Mouse (Mus musculus): ENCODE results near the gene Bub1b. TPM values are rescaled to one million over a fixed set of nuclear protein-coding genes. Genes with fewer than 3 reads are reported as not detected.
"Not testable (repeated sequence)": the region's sequence is repeated elsewhere in the genome, so short reads cannot be mapped to it uniquely, and the experiment has no call there.

Bub1b gene
- total RNA-seq, 2 experiments from 2014 or later = 1.9 to 3.0 TPM

DNA sequence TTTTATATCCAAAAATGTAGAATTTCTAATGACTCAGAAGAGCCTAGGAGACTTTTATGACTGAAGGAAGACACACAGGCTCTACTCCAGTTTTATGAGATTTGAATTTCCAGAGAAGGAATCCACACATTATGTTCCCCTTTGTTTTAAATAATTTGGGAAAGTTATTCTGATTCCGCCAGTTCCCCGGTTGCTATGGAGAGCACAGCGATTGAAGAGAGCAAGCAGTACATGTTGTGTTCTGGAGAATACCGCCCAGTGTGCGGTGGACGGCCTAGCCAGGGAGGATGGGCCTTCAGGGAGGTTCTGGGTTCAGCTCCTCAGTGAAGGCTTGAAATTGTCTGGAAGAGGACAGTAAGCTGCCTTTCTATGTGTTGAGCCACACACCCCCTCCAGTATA lies 31.3 kb downstream of the Bub1b start:
- H3K27ac ChIP-seq = no peak overlapping the region
- DNase-seq (ENCODE audit: extremely low spot score in 1 of 2, low spot score in 2 of 2) = no peak
- TF ChIP-seq CTCF (IDR thresholded peaks at IDR 0.05) = no peak
- intact Hi-C loops (cut with DNase I) = no loop called here
- H3K4me3 ChIP-seq = no peak overlapping the region

DNA sequence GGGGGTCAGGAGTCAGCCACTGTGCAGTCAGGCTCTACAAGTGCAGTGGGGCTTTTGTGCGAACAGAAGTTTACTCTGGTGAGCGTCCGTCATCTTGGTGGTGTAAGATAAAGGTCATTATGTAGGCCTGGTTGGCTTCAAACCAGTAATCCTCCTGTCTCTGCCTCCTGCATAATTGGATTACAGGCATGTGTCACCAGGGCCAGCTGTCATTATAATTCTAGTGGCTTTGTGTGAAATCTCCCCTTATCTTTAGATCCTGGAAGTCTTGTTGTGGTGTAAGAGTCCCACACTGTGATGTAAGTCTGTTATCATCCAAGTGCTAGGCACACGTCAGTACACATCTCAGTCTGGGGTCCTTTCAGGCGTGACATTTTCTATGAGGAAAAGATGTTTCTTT lies 35.4 kb downstream of the Bub1b start:
- DNase-seq (ENCODE audit: extremely low spot score in 1 of 2, low spot score in 2 of 2) = no peak
- Histone ChIP-seq H3K27ac (no peak overlapping the region), H3K4me3 (no peak overlapping the region)
- intact Hi-C loops (cut with DNase I) = no loop called here
- no peak for TF ChIP-seq CTCF (IDR thresholded peaks at IDR 0.05)

DNA sequence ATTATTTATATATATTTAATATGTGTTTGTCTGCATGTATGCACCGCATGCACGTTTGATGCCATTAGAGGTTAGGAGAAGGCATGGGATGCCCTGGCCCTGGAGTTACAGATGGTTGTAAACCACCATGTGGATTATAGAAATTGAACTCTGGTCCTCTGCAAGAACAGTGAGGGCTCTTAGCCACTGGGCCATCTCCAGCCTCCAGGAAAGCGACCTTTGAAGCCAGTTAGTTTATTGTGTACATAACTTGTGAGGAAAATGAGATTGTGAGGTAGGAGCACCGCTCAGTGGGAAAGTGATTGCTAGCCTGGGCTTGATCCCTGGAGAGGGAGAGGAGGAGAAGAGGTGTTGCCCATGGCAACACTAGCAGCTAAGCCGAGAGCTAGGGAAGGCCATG lies 39.2 kb downstream of the Bub1b start:
- intact Hi-C loops (cut with DNase I) = no loop called here

DNA sequence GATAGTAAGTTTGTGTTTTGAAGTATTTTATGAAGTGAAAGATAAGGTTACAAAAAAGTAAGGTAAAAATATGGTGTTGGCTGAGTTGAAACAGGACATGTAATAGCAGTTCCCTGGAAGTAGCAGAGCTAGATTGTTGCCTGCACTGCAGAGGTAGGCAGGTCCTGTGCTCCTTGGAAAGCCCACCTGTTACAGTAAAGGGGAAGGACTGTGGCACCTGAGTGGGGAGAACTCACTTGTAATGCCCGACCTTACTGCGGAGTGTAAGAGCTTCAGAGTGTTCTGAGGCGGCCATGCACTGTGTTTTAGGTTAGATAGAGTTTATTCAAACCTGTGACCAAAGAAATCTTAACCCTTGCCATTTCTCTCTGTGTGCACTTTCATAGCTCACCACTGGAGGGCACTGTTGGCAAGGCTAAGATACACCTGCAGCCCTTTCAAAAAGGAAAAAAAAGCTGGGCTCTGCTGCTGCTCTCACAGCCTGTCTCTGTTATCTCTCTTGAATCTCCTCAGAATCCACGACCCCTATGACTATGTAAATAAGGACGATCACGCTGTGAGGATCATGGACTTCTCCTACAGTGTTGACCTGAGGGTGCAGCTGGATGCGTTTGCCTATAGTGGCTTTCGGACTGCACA lies 40.0 kb downstream of the Bub1b start:
- intact Hi-C loops (cut with DNase I) = loop anchor here (1.0 to 2.0 kb wide), 3 partner anchors 57 to 245 kb away; no protein-coding TSS in a partner anchor
- H3K27ac ChIP-seq = no peak overlapping the region
- peak; percentile 93 for TF ChIP-seq CTCF (IDR thresholded peaks at IDR 0.05)
- H3K4me3 ChIP-seq = no peak overlapping the region
- DNase-seq (ENCODE audit: extremely low spot score in 1 of 2, low spot score in 2 of 2) = peak; percentile 65 to 73

More for the DNA sequence above, 39.2 kb downstream of the Bub1b start:
- TF ChIP-seq CTCF (IDR thresholded peaks at IDR 0.05) = no peak
- Histone ChIP-seq H3K4me3 (no peak overlapping the region), H3K27ac (no peak overlapping the region)
- DNase-seq (ENCODE audit: extremely low spot score in 1 of 2, low spot score in 2 of 2) = no peak

DNA sequence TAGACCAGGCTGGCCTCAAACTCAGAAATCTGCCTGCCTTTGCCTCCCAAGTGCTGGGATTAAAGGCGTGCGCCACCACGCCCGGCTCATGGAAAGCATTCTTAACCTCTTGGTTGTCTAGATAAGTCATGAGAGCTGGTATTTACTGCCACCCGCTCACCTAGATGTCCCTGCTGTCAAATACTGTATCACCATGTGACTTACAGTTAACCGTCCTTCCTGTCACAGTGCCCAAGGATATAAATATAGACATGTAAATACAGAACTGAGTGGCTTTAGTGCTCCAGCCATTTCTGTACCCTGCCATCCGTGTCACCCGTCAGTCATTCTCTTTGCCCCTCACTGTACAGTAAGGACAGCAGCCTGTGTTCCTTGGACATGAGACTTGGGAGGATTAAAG lies 40.7 kb downstream of the Bub1b start:
- Histone ChIP-seq H3K4me3 (no peak overlapping the region), H3K27ac (no peak overlapping the region)
- intact Hi-C loops (cut with DNase I) = loop anchor here (1.0 to 2.0 kb wide), 3 partner anchors 57 to 244 kb away; no protein-coding TSS in a partner anchor
- TF ChIP-seq CTCF (IDR thresholded peaks at IDR 0.05) = no peak
- no peak for DNase-seq (ENCODE audit: extremely low spot score in 1 of 2, low spot score in 2 of 2)

DNA sequence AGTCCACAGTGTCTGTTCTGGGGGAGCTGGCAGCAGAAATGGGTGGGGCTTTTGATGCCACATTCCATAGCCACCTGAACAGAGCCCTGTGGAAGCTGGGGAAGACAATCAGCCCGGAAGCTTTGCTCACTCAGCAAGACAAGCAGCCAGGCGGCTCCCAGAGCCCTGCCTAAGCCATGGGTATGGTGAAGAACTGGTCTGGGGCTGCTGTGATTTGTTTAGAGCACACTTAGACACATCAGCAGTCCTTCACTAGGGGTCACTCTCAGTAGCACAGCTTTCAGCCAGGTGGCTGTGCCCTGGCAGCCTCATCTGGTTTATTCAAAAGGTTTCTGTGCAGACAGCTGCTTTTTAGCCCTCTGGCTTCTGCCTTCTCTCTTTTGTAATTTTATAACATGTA lies 43.1 kb downstream of the Bub1b start:
- Histone ChIP-seq H3K27ac (no peak overlapping the region), H3K4me3 (no peak overlapping the region)
- intact Hi-C loops (cut with DNase I) = no loop called here
- DNase-seq (ENCODE audit: extremely low spot score in 1 of 2, low spot score in 2 of 2) = no peak
- no peak for TF ChIP-seq CTCF (IDR thresholded peaks at IDR 0.05)

DNA sequence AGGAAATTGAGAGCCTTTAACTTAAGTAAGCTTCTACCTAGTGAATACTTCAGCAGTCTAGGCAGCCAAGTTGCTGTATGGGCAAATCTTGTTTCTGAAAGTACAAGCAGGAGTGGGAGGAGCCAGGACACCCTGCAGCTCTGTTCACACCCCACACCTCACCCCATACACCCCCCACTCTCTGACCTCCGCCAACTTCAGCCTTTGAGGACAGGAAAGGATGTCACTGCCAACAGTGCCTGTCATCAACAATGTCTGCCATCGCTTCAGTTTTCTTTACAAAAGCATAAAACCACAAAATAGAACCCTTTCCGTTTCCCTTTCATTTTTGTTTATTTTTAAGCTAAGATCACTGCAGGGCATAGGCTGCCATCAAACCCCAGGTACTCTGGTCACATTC lies 44.4 kb downstream of the Bub1b start:
- no peak for DNase-seq (ENCODE audit: extremely low spot score in 1 of 2, low spot score in 2 of 2)
- Histone ChIP-seq H3K4me3 (no peak overlapping the region), H3K27ac (no peak overlapping the region)
- intact Hi-C loops (cut with DNase I) = no loop called here
- TF ChIP-seq CTCF (IDR thresholded peaks at IDR 0.05) = no peak

DNA sequence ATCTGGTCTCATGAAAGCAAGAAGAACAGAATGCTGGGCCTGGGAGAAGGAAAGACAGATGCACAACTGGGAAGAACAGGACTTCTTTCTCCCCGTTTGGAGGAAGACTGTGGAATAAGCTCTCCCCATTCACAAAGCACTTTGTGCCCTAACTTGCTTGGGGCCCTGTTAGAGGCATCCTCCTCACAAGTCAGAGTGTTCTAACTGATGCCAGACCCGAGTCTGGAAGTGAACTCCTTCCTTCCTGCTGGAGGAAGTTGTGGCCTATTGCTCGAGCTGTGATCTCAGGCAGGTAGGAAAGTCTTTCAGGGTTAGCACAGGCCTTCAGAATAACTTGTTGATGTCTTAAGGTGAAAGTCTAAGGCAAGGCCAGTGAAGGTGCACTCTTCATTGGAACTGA lies 44.9 kb downstream of the Bub1b start:
- Histone ChIP-seq H3K27ac (no peak overlapping the region), H3K4me3 (no peak overlapping the region)
- no peak for DNase-seq (ENCODE audit: extremely low spot score in 1 of 2, low spot score in 2 of 2)
- intact Hi-C loops (cut with DNase I) = no loop called here
- no peak for TF ChIP-seq CTCF (IDR thresholded peaks at IDR 0.05)

DNA sequence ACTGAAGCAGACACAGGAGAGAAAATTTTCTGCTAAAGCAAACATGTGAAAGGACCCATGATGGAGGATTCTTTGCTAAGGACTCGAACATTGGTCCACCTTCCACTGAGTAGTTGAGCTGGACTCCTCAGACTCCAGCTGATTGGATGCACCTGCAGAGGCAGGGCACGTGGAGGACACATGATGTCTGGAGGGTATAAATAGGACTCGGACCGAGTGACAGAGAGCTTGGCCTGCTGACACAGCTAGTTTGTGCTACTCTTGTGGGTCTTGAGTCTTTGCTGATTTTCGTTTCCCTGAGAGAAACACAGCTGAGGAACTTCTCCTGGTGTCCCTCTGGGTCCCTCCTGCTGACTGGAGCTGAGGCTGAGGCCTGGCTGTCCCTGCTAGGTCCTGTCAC lies 48.7 kb downstream of the Bub1b start:
- no peak overlapping the region for H3K4me3 ChIP-seq
- intact Hi-C loops (cut with DNase I) = no loop called here
- DNase-seq (ENCODE audit: extremely low spot score in 1 of 2, low spot score in 2 of 2) = no peak
- no peak for TF ChIP-seq CTCF (IDR thresholded peaks at IDR 0.05)
- H3K27ac ChIP-seq = no peak overlapping the region

DNA sequence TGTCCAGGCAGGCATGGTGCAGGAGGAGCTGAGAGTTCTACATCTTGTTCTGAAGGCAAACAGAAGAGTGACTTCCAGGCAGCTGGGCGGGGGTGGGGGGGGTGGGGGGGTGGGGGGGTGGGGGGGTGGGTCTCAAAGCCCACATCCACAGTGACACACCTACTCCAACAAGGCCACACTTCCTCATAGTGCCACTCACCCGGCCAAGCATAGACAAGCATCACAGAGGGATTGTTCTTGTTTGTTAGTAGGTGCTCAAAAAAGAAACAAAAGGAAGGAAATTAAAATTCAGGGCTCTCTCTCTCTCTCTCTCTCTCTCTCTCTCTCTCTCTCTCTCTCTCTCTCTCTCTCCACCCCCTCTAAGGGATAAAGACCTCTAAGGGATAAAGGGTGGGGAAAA lies 52.7 kb downstream of the Bub1b start:
- H3K4me3 ChIP-seq; H3K27ac ChIP-seq; DNase-seq (ENCODE audit: extremely low spot score in 1 of 2, low spot score in 2 of 2); intact Hi-C loops (cut with DNase I): not testable (repeated sequence)

DNA sequence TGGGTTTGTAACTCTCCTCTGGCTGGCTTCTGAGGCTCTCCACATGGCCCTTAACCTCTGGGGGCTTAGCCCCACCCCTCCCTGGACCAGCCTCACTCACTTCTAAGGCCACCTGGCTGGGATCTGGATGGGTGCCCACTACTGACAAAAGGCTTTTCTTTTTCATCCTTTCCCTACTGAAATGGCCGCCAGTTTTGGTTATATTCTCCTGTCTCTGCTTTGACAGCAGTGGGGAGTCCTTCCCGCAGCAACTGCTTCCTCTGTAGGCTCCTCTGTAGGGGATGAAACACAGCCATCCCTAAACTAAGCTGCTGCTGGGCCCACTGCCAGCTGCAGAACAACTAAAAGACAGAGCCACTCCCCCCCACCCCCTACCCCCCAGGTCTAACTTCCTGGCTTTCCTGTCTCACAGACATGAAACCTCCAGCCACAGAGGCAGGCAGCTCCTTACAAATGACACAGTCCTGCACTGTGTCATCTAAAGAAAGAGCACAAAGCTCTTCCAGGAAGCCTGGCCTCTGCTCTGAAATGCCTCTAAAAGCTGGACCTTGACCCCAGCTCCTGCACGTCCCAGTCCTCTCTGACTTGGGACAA lies 58.8 kb downstream of the Bub1b start:
- no peak overlapping the region for H3K4me3 ChIP-seq
- intact Hi-C loops (cut with DNase I) = no loop called here

DNA sequence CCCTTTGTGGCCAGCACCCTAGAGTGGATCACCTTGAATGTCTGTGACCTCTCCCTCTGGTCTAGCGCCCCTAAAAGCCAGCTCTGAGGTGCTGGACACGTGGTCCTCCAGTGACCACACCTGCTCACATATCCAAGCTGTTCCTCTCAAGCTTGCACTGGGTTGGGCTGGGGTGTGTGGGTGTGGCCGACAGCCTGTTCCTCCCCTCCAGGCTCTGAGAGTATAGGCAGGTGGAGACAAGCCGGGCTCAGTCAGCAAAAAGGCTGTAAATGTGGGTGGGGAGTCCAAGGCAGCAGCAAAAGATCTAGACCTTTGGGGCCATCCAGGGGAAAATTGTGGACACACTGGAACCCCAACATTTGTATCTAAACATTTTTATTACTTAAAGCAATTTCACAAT lies 60.4 kb downstream of the Bub1b start:
- intact Hi-C loops (cut with DNase I) = no loop called here
- no peak for DNase-seq (ENCODE audit: extremely low spot score in 1 of 2, low spot score in 2 of 2)
- H3K27ac ChIP-seq = no peak overlapping the region
- TF ChIP-seq CTCF (IDR thresholded peaks at IDR 0.05) = no peak
- no peak overlapping the region for H3K4me3 ChIP-seq

More for the DNA sequence above, 58.8 kb downstream of the Bub1b start:
- no peak for TF ChIP-seq CTCF (IDR thresholded peaks at IDR 0.05)
- no peak overlapping the region for H3K27ac ChIP-seq
- DNase-seq (ENCODE audit: extremely low spot score in 1 of 2, low spot score in 2 of 2) = no peak

DNA sequence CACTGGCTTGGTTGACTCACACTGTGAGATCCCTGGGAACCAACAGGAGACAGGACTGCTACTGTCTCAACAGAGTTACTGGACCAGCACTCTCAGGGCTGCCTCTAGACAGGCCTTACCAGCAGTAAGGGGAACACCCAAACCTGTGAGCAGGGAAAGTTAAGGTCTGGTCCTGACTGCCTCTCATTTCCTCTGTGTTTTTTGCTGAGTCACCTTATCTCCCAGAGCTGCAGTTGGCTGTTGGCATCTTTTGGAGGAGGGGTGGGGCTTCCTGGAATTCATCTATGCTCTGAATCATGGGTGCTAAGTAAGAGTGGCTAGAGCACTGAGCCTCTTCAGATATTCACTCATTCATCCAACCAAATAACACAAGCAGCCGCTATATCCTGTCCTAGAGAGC lies 61.1 kb downstream of the Bub1b start:
- Histone ChIP-seq H3K27ac (peak overlapping the region; percentile 45; the same call in 1 of the 2 replicates), H3K4me3 (no peak overlapping the region)
- intact Hi-C loops (cut with DNase I) = no loop called here
- DNase-seq (ENCODE audit: extremely low spot score in 1 of 2, low spot score in 2 of 2) = peak; percentile 40
- no peak for TF ChIP-seq CTCF (IDR thresholded peaks at IDR 0.05)

All from left cerebral cortex, adult 2 months (tissue).